Mouse (Mus musculus) testis, adult 2 months (tissue): ENCODE results near the gene Tacc2. TPM values are rescaled to one million over a fixed set of nuclear protein-coding genes. Genes with fewer than 3 reads are reported as not detected.

Experiments
- H3K27ac ChIP-seq: fragments of 200-500 bp; 2 replicates; pipeline ENCODE4 v1.5.1; 2012; ENCODE audit warnings: low read depth, low read length; ENCODE audit not compliant: control insufficient read depth, insufficient read depth
- H3K27me3 ChIP-seq: fragments of 200-500 bp; 2 replicates; pipeline ENCODE4 v1.6.1; 2012; ENCODE audit warnings: mild to moderate bottlenecking, low read length, moderate library complexity; ENCODE audit not compliant: control insufficient read depth, insufficient read depth
- H3K36me3 ChIP-seq: fragments of 200-500 bp; 2 replicates; pipeline ENCODE4 v1.6.1; 2012; ENCODE audit warnings: mild to moderate bottlenecking, low read length; ENCODE audit not compliant: control insufficient read depth, insufficient read depth
- H3K4me1 ChIP-seq: fragments of 200-500 bp; 2 replicates; pipeline ENCODE4 v1.6.1; 2012; ENCODE audit warnings: low read length; ENCODE audit not compliant: control insufficient read depth, insufficient read depth
- H3K4me3 ChIP-seq: fragments of 200-500 bp; 2 replicates; pipeline ENCODE4 v1.5.1; 2012; ENCODE audit warnings: low read depth, mild to moderate bottlenecking, low read length, moderate library complexity, mixed read lengths; ENCODE audit not compliant: control insufficient read depth
- CTCF ChIP-seq: fragments of 200-500 bp; IDR thresholded peaks from 2 replicates; pipeline ENCODE4 v1.5.1; 2012; ENCODE audit warnings: low read depth, mild to moderate bottlenecking, inconsistent platforms, low read length, moderate library complexity; ENCODE audit not compliant: control insufficient read depth, insufficient read depth, insufficient replicate concordance
- POLR2A ChIP-seq: fragments of 200-500 bp; IDR thresholded peaks from 2 replicates; pipeline ENCODE4 v1.6.1; 2012; ENCODE audit warnings: low read depth, mild to moderate bottlenecking, inconsistent platforms, low read length, moderate library complexity; ENCODE audit not compliant: control insufficient read depth
- polyA plus RNA-seq: library from polyadenylated mRNA; depleted of rRNA; stranded (reverse); fragments of >200 nt; gene quantifications from 2 replicates; pipeline ENCODE4 v1.2.3, GENCODE M21; 2012

Tacc2 gene
- polyA plus RNA-seq, 1 experiment: 6.5 TPM

- H3K27me3 ChIP-seq: no peaks in the 10 kb centered on the region
- no peak overlapping the region for H3K4me3 ChIP-seq
- H3K4me1 ChIP-seq: peaks cover 10% of the 10 kb centered on the region
- peak overlapping the region; percentile 49; the same call in 1 of the 2 replicates for H3K27ac ChIP-seq
- H3K36me3 ChIP-seq: no peaks in the 10 kb centered on the region
- TF ChIP-seq POLR2A (no peak), CTCF (peak; percentile 68; the same call in 1 of the 2 replicates)
These were observed 96.2 kb downstream of the Tacc2 start for GRCm38 (mm10) chr7:130673169-130674033.

- TF ChIP-seq CTCF (no peak), POLR2A (no peak)
- H3K27me3 ChIP-seq: no peaks in the 10 kb centered on the region
- peaks cover 8% of the 10 kb centered on the region for H3K4me1 ChIP-seq
- H3K27ac ChIP-seq: no peak overlapping the region
- no peak overlapping the region for H3K4me3 ChIP-seq
- H3K36me3 ChIP-seq: no peaks in the 10 kb centered on the region
These were observed 97.3 kb downstream of the Tacc2 start for GRCm38 (mm10) chr7:130674526-130674925.

- H3K36me3 ChIP-seq: no peaks in the 10 kb centered on the region
These were observed 99.8 kb downstream of the Tacc2 start for GRCm38 (mm10) chr7:130676885-130677540.

GRCm38 (mm10) chr7:130677541-130678274 is 100.5 kb downstream of the Tacc2 start:
- H3K36me3 ChIP-seq: no peaks in the 10 kb centered on the region
- no peak overlapping the region for H3K4me3 ChIP-seq
- H3K27me3 ChIP-seq: no peaks in the 10 kb centered on the region
- H3K4me1 ChIP-seq: peaks cover 2% of the 10 kb centered on the region
- no peak overlapping the region for H3K27ac ChIP-seq
- TF ChIP-seq CTCF: no peak
- TF ChIP-seq POLR2A: no peak

More at GRCm38 (mm10) chr7:130676885-130677540, 99.8 kb downstream of the Tacc2 start:
- H3K27ac ChIP-seq: no peak overlapping the region
- peaks cover 2% of the 10 kb centered on the region for H3K4me1 ChIP-seq
- no peaks in the 10 kb centered on the region for H3K27me3 ChIP-seq
- H3K4me3 ChIP-seq: no peak overlapping the region
- TF ChIP-seq CTCF: no peak
- TF ChIP-seq POLR2A: no peak

GRCm38 (mm10) chr7:130678414-130678813 is 101.2 kb downstream of the Tacc2 start:
- H3K4me3 ChIP-seq: no peak overlapping the region
- H3K27ac ChIP-seq: no peak overlapping the region
- no peak for TF ChIP-seq POLR2A
- TF ChIP-seq CTCF: no peak

GRCm38 (mm10) chr7:130681798-130682197 is 104.6 kb downstream of the Tacc2 start:
- H3K27me3 ChIP-seq: no peaks in the 10 kb centered on the region
- no peak overlapping the region for H3K27ac ChIP-seq
- no peak overlapping the region for H3K4me3 ChIP-seq
- no peak for TF ChIP-seq POLR2A
- no peak for TF ChIP-seq CTCF
- no peaks in the 10 kb centered on the region for H3K36me3 ChIP-seq
- no peaks in the 10 kb centered on the region for H3K4me1 ChIP-seq

More at GRCm38 (mm10) chr7:130678414-130678813, 101.2 kb downstream of the Tacc2 start:
- no peaks in the 10 kb centered on the region for H3K27me3 ChIP-seq
- no peaks in the 10 kb centered on the region for H3K36me3 ChIP-seq
- peaks cover 2% of the 10 kb centered on the region for H3K4me1 ChIP-seq

- Histone ChIP-seq H3K4me1 (peaks cover 6% of the 10 kb centered on the region), H3K27me3 (no peaks in the 10 kb centered on the region), H3K36me3 (no peaks in the 10 kb centered on the region), H3K4me3 (no peak overlapping the region), H3K27ac (no peak overlapping the region)
- TF ChIP-seq POLR2A: no peak
- TF ChIP-seq CTCF: no peak
These were observed 111.4 kb downstream of the Tacc2 start for GRCm38 (mm10) chr7:130688601-130689000.
